Comparison of ENCODE assay signal across 28 mouse cellular contexts in genomic region chr10:59602043-59602442, GRCm38 (mm10). TPM values are rescaled to one million over a fixed set of nuclear protein-coding genes. Genes with fewer than 3 reads are reported as not detected.
A peak's percentile ranks its signal among the peaks of the same experiment; 100 is the strongest.
DNase-seq lines count a peak whose midpoint lies in the region; ATAC-seq and TF ChIP-seq lines count a peak whose summit lies in the region.
"Had no signal": no experiment of that assay in that cellular context is flagged by ENCODE, and none has a peak within 500 bp of the region (broad histone marks: within the 10 kb centered on the region; RNA-seq: fewer than 3 reads in every experiment).

No protein-coding gene starts in this region.

- H3K27me3 ChIP-seq in forebrain, embryonic 14.5 days (replicated peaks; ENCODE audit: control insufficient read depth, insufficient read depth, low read length), result no peaks in the 10 kb centered on the region
- no peaks in the 10 kb centered on the region for H3K27me3 ChIP-seq in forebrain, embryonic 12.5 days
- H3K27me3 ChIP-seq in hindbrain, postnatal 0 days (ENCODE audit: insufficient read depth, low read length), result no peaks in the 10 kb centered on the region
- no peaks in the 10 kb centered on the region for H3K27me3 ChIP-seq in hindbrain, embryonic 12.5 days
- no peaks in the 10 kb centered on the region for H3K27me3 ChIP-seq in lung, embryonic 15.5 days
- H3K27me3 ChIP-seq in neural tube, embryonic 14.5 days (ENCODE audit: control insufficient read depth, insufficient read depth, low read length), result no peaks in the 10 kb centered on the region
- H3K27me3 ChIP-seq: CH12.LX; heart, embryonic 15.5 days; liver, embryonic 12.5 days had no signal

- no peak for TF ChIP-seq CTCF in hindbrain, postnatal 0 days (IDR thresholded peaks at IDR 0.05; ENCODE audit: low read depth)

- no peak for ATAC-seq in forebrain, embryonic 14.5 days
- no peak for ATAC-seq in forebrain, embryonic 12.5 days (ENCODE audit: low FRiP score)
- no peak for ATAC-seq in hindbrain, postnatal 0 days
- no peak for ATAC-seq in hindbrain, embryonic 12.5 days (ENCODE audit: low FRiP score)
- ATAC-seq in lung, embryonic 15.5 days (ENCODE audit: borderline replicate concordance, extremely low read depth, low FRiP score, low TSS enrichment), result no peak
- peak; percentile 17; the same call in 1 of the 2 replicates for ATAC-seq in neural tube, embryonic 14.5 days (ENCODE audit: low read depth)
- ATAC-seq: liver, embryonic 12.5 days had no signal

- DNase-seq in forebrain, embryonic 14.5 days (ENCODE audit: low spot score), result peak; percentile 41
- DNase-seq in hindbrain, postnatal 0 days (ENCODE audit: low spot score), result peak; percentile 31
- DNase-seq in lung, postnatal 4 days, result no peak
- no peak for DNase-seq in gastrocnemius, postnatal 14 days
- DNase-seq: adrenal gland, postnatal 25 days; gastrocnemius, postnatal 25 days; heart, adult 2 months; heart, postnatal 4 days; kidney, adult 18-20 months; lung, adult 2 months; midbrain, embryonic 14.5 days; right cerebral cortex, adult 18-20 months; thymus, postnatal 14 days had no signal

- H3K4me2 ChIP-seq in forebrain, embryonic 14.5 days (ENCODE audit: low read length), result no peak overlapping the region
- H3K4me2 ChIP-seq in forebrain, embryonic 12.5 days, result no peak overlapping the region
- H3K4me2 ChIP-seq in hindbrain, postnatal 0 days (ENCODE audit: low read depth, low read length), result no peak overlapping the region
- H3K4me2 ChIP-seq in hindbrain, embryonic 12.5 days (replicated peaks), result no peak overlapping the region
- no peak overlapping the region for H3K4me2 ChIP-seq in lung, embryonic 15.5 days
- H3K4me2 ChIP-seq in neural tube, embryonic 14.5 days (ENCODE audit: low read depth, low read length), result no peak overlapping the region
- H3K4me2 ChIP-seq: heart, embryonic 15.5 days; liver, embryonic 12.5 days had no signal

- H3K4me3 ChIP-seq in forebrain, embryonic 14.5 days (ENCODE audit: low read depth, low read length), result no peak overlapping the region
- no peak overlapping the region for H3K4me3 ChIP-seq in forebrain, embryonic 12.5 days (replicated peaks)
- no peak overlapping the region for H3K4me3 ChIP-seq in hindbrain, postnatal 0 days (ENCODE audit: low read length)
- H3K4me3 ChIP-seq in hindbrain, embryonic 12.5 days, result no peak overlapping the region
- no peak overlapping the region for H3K4me3 ChIP-seq in lung, embryonic 15.5 days
- H3K4me3 ChIP-seq in neural tube, embryonic 14.5 days (ENCODE audit: low read depth, low read length), result no peak overlapping the region
- H3K4me3 ChIP-seq: erythroblast, embryonic 14.5 days; heart, adult 2 months; heart, embryonic 15.5 days; liver, embryonic 12.5 days; myocyte had no signal

- no peak overlapping the region for H3K9ac ChIP-seq in forebrain, embryonic 14.5 days (ENCODE audit: low read length)
- H3K9ac ChIP-seq in forebrain, embryonic 12.5 days, result no peak overlapping the region
- no peak overlapping the region for H3K9ac ChIP-seq in hindbrain, postnatal 0 days (replicated peaks; ENCODE audit: low read length)
- no peak overlapping the region for H3K9ac ChIP-seq in hindbrain, embryonic 12.5 days
- no peak overlapping the region for H3K9ac ChIP-seq in lung, embryonic 15.5 days
- no peak overlapping the region for H3K9ac ChIP-seq in neural tube, embryonic 14.5 days (replicated peaks; ENCODE audit: low read depth, low read length)
- H3K9ac ChIP-seq: heart, embryonic 15.5 days; liver, embryonic 12.5 days had no signal

- WGBS in forebrain, embryonic 14.5 days, result 71% methylated on average over 8 of the region's 8 CpGs
- WGBS in forebrain, embryonic 12.5 days, result 78% methylated on average over 8 of the region's 8 CpGs
- WGBS in hindbrain, postnatal 0 days, result 36% methylated on average over 8 of the region's 8 CpGs
- WGBS in hindbrain, embryonic 12.5 days, result 57% methylated on average over 8 of the region's 8 CpGs
- WGBS in lung, embryonic 15.5 days, result 55% methylated on average over 8 of the region's 8 CpGs
- WGBS in neural tube, embryonic 14.5 days, result 60% methylated on average over 8 of the region's 8 CpGs

- no peaks in the 10 kb centered on the region for H3K9me3 ChIP-seq in forebrain, embryonic 14.5 days (replicated peaks; ENCODE audit: control insufficient read depth, low read length)
- H3K9me3 ChIP-seq in forebrain, embryonic 12.5 days, result no peaks in the 10 kb centered on the region
- H3K9me3 ChIP-seq in hindbrain, postnatal 0 days (ENCODE audit: low read length), result no peaks in the 10 kb centered on the region
- no peaks in the 10 kb centered on the region for H3K9me3 ChIP-seq in hindbrain, embryonic 12.5 days (replicated peaks)
- H3K9me3 ChIP-seq in lung, embryonic 15.5 days, result no peaks in the 10 kb centered on the region
- no peaks in the 10 kb centered on the region for H3K9me3 ChIP-seq in neural tube, embryonic 14.5 days (ENCODE audit: control insufficient read depth, low read length)
- H3K9me3 ChIP-seq: heart, embryonic 15.5 days; liver, embryonic 12.5 days had no signal

- no peaks in the 10 kb centered on the region for H3K36me3 ChIP-seq in forebrain, embryonic 14.5 days (ENCODE audit: control insufficient read depth, insufficient read depth, low read length)
- no peaks in the 10 kb centered on the region for H3K36me3 ChIP-seq in forebrain, embryonic 12.5 days (replicated peaks)
- H3K36me3 ChIP-seq in hindbrain, postnatal 0 days (ENCODE audit: insufficient read depth, low read length), result no peaks in the 10 kb centered on the region; the same call in 1 of the 2 replicates
- H3K36me3 ChIP-seq in hindbrain, embryonic 12.5 days, result no peaks in the 10 kb centered on the region
- H3K36me3 ChIP-seq in lung, embryonic 15.5 days, result no peaks in the 10 kb centered on the region
- no peaks in the 10 kb centered on the region for H3K36me3 ChIP-seq in neural tube, embryonic 14.5 days (ENCODE audit: control insufficient read depth, insufficient read depth, low read length)
- H3K36me3 ChIP-seq: heart, embryonic 15.5 days had no signal

- H3K4me1 ChIP-seq in forebrain, embryonic 14.5 days (ENCODE audit: control insufficient read depth, insufficient read depth, low read length), result no peaks in the 10 kb centered on the region
- H3K4me1 ChIP-seq in forebrain, embryonic 12.5 days, result 0 out of 2 replicates have a peak, but pooled peaks cover 2% of the 10 kb centered on the region
- peaks cover 9% of the 10 kb centered on the region; the same call in 1 of the 2 replicates for H3K4me1 ChIP-seq in hindbrain, postnatal 0 days (ENCODE audit: insufficient read depth, low read length)
- H3K4me1 ChIP-seq in hindbrain, embryonic 12.5 days, result no peaks in the 10 kb centered on the region
- H3K4me1 ChIP-seq in lung, embryonic 15.5 days, result peaks cover 19% of the 10 kb centered on the region
- 0 out of 2 replicates have a peak, but pooled peaks cover 3% of the 10 kb centered on the region for H3K4me1 ChIP-seq in neural tube, embryonic 14.5 days (ENCODE audit: control insufficient read depth, insufficient read depth, low read length)

- no peak overlapping the region for H3K27ac ChIP-seq in forebrain, embryonic 14.5 days (ENCODE audit: low read depth, low read length)
- no peak overlapping the region for H3K27ac ChIP-seq in forebrain, embryonic 12.5 days
- no peak overlapping the region for H3K27ac ChIP-seq in hindbrain, postnatal 0 days
- H3K27ac ChIP-seq in hindbrain, embryonic 12.5 days, result no peak overlapping the region
- H3K27ac ChIP-seq in lung, embryonic 15.5 days, result 0 out of 2 replicates have a peak overlapping the region, but pooled peaks have one; percentile 11
- H3K27ac ChIP-seq in neural tube, embryonic 14.5 days (ENCODE audit: low read depth, low read length), result no peak overlapping the region
- H3K27ac ChIP-seq: heart, adult 2 months; heart, embryonic 15.5 days; kidney, postnatal 0 days; liver, embryonic 12.5 days had no signal

- intact Hi-C loops in gastrocnemius, postnatal 14 days (cut with DNase I; ENCODE audit: low total_unique reads), result no loop called here

RNA-seq across cellular contexts. Expression of gene Gm10322, which starts 13.8 kb away (rescaled TPM):
- not detected in 2 replicates for polyA plus RNA-seq in forebrain, embryonic 14.5 days (2014; fragmentation: Nextera tagmentation; extraction: Ambion mirVana)
- polyA plus RNA-seq in forebrain, embryonic 12.5 days (2016; fragmentation: Nextera tagmentation; extraction: Ambion mirVana), result not detected in 2 replicates
- not detected in 2 replicates for total RNA-seq in hindbrain, postnatal 0 days (2014; rRNA removed)
- not detected in 2 replicates for polyA plus RNA-seq in hindbrain, postnatal 0 days (2015; fragmentation: Nextera tagmentation; extraction: Ambion mirVana)
- polyA plus RNA-seq in hindbrain, embryonic 12.5 days (2016; fragmentation: Nextera tagmentation; extraction: Ambion mirVana), result not detected in 2 replicates
- not detected in 2 replicates for polyA plus RNA-seq in lung, embryonic 15.5 days (2015; fragmentation: Nextera tagmentation; extraction: Ambion mirVana)
- not detected in 2 replicates for polyA plus RNA-seq in neural tube, embryonic 14.5 days (2014; fragmentation: Nextera tagmentation; extraction: Ambion mirVana)
- not detected for total RNA-seq in gastrocnemius, postnatal 14 days (2021)
- total RNA-seq: adrenal gland, postnatal 25 days; CH12.LX; common myeloid progenitor, adult 5-6 weeks; gastrocnemius, postnatal 25 days; heart, adult 2 months; heart, postnatal 4 days; layer of hippocampus, adult 18-20 months; megakaryocyte, adult 5-6 weeks had no signal
- polyA plus RNA-seq: embryonic facial prominence, embryonic 11.5 days; erythroblast, embryonic 14.5 days; heart, adult 2 months; heart, embryonic 15.5 days; limb, embryonic 11.5 days; liver, embryonic 12.5 days; lung, adult 2 months; midbrain, embryonic 14.5 days had no signal

RNA-seq across cellular contexts. Expression of gene Mcu, which starts 14.4 kb away (rescaled TPM):
- polyA plus RNA-seq in forebrain, embryonic 14.5 days (2014; fragmentation: Nextera tagmentation; extraction: Ambion mirVana), result 19.5 and 23.2 TPM in 2 replicates
- 16.1 and 17.7 TPM in 2 replicates for polyA plus RNA-seq in forebrain, embryonic 12.5 days (2016; fragmentation: Nextera tagmentation; extraction: Ambion mirVana)
- 27.5 and 33.4 TPM in 2 replicates for total RNA-seq in hindbrain, postnatal 0 days (2014; rRNA removed)
- polyA plus RNA-seq in hindbrain, postnatal 0 days (2015; fragmentation: Nextera tagmentation; extraction: Ambion mirVana), result 44.9 and 47.3 TPM in 2 replicates
- 23.2 and 29.2 TPM in 2 replicates for polyA plus RNA-seq in hindbrain, embryonic 12.5 days (2016; fragmentation: Nextera tagmentation; extraction: Ambion mirVana)
- polyA plus RNA-seq in lung, embryonic 15.5 days (2015; fragmentation: Nextera tagmentation; extraction: Ambion mirVana), result 29.9 and 30.8 TPM in 2 replicates
- 44.3 and 53.0 TPM in 2 replicates for polyA plus RNA-seq in neural tube, embryonic 14.5 days (2014; fragmentation: Nextera tagmentation; extraction: Ambion mirVana)
- 10 to 100 TPM; 51.0 to 51.1 TPM for total RNA-seq in gastrocnemius, postnatal 14 days (2021)

Comparison
In these comparisons a context has a peak if more than half of its experiments do, and no peak if none do; other contexts are left out.
1. DNase-seq: peak in forebrain, embryonic 14.5 days (single experiment) and hindbrain, postnatal 0 days (single experiment); none in lung, postnatal 4 days (0 of 2) and gastrocnemius, postnatal 14 days (single experiment).